Mouse (Mus musculus): ENCODE data around the gene Tmem131.
"Not testable (repeated sequence)": the region's sequence is repeated elsewhere in the genome, so short reads cannot be mapped to it uniquely, and the experiment has no call there.

GRCm38 (mm10) chr1:36909965-36910364 is 33.5 kb downstream of the Tmem131 start:
- TF ChIP-seq POLR2A (IDR thresholded peaks at IDR 0.05; ENCODE audit: insufficient read depth, low read depth, low read length); CTCF (IDR thresholded peaks at IDR 0.05): not testable (repeated sequence)
